Mouse (Mus musculus): ENCODE measurements at regions not wholly inside any gene's neighbourhood (a gene's known extent, or its start where the extent isn't known, plus 50 kb on each side); places are given as distances from the start of the nearest gene placed in this dataset.

- DNase-seq (ENCODE audit: low spot score): peak; percentile 73
These were observed 131.5 kb upstream of the Zfp703 start for GRCm38 (mm10) chr8:26845481-26846194.

GRCm38 (mm10) chr8:26847009-26847408 is 130.1 kb upstream of the Zfp703 start:
- no peak for DNase-seq (ENCODE audit: low spot score)

GRCm38 (mm10) chr8:26848098-26848772 is 128.9 kb upstream of the Zfp703 start:
- DNase-seq (ENCODE audit: low spot score): no peak

GRCm38 (mm10) chr8:26848955-26849684 is 128.0 kb upstream of the Zfp703 start:
- DNase-seq (ENCODE audit: low spot score): peak; percentile 75

- no peak for DNase-seq (ENCODE audit: low spot score)
These were observed 125.0 kb upstream of the Zfp703 start for GRCm38 (mm10) chr8:26851871-26852800.

- no peak for DNase-seq (ENCODE audit: low spot score)
These were observed 124.2 kb upstream of the Zfp703 start for GRCm38 (mm10) chr8:26852921-26853320.

- DNase-seq (ENCODE audit: low spot score): no peak
These were observed 122.4 kb upstream of the Zfp703 start for GRCm38 (mm10) chr8:26854557-26855238.

GRCm38 (mm10) chr8:26855256-26855655 is 121.9 kb upstream of the Zfp703 start:
- DNase-seq (ENCODE audit: low spot score): no peak

GRCm38 (mm10) chr8:26864571-26864970 is 112.6 kb upstream of the Zfp703 start:
- peak; percentile 28 for DNase-seq (ENCODE audit: low spot score)

- peak; percentile 67 for DNase-seq (ENCODE audit: low spot score)
These were observed 112.2 kb upstream of the Zfp703 start for GRCm38 (mm10) chr8:26864971-26865370.

GRCm38 (mm10) chr8:26868101-26868848 is 108.8 kb upstream of the Zfp703 start:
- DNase-seq (ENCODE audit: low spot score): no peak

- no peak for DNase-seq (ENCODE audit: low spot score)
These were observed 108.3 kb upstream of the Zfp703 start for GRCm38 (mm10) chr8:26868849-26869110.

- no peak for DNase-seq (ENCODE audit: low spot score)
These were observed 105.3 kb upstream of the Zfp703 start for GRCm38 (mm10) chr8:26871838-26872237.

- DNase-seq (ENCODE audit: low spot score): no peak
These were observed 104.7 kb upstream of the Zfp703 start for GRCm38 (mm10) chr8:26872382-26872781.

- peak; percentile 50 for DNase-seq (ENCODE audit: low spot score)
These were observed 104.3 kb upstream of the Zfp703 start for GRCm38 (mm10) chr8:26872815-26873214.

GRCm38 (mm10) chr8:26880177-26880576 is 96.9 kb upstream of the Zfp703 start:
- peak; percentile 26 for DNase-seq (ENCODE audit: low spot score)

- DNase-seq (ENCODE audit: low spot score): peak; percentile 90
These were observed 95.6 kb upstream of the Zfp703 start for GRCm38 (mm10) chr8:26881268-26882120.

- DNase-seq (ENCODE audit: low spot score): peak; percentile 98
These were observed 94.5 kb upstream of the Zfp703 start for GRCm38 (mm10) chr8:26882616-26883015.

- peak; percentile 72 for DNase-seq (ENCODE audit: low spot score)
These were observed 93.8 kb upstream of the Zfp703 start for GRCm38 (mm10) chr8:26883285-26883684.

- DNase-seq (ENCODE audit: low spot score): peak; percentile 39
These were observed 93.4 kb upstream of the Zfp703 start for GRCm38 (mm10) chr8:26883770-26884169.

All from adipocyte (in vitro differentiated cells).